Mouse (Mus musculus) olfactory bulb, adult 2 months (tissue): ENCODE results near the gene Celf2. TPM values are rescaled to one million over a fixed set of nuclear protein-coding genes. Genes with fewer than 3 reads are reported as not detected.

Source experiments
- H3K27ac ChIP-seq: fragments of 200-500 bp; 2 replicates; pipeline ENCODE4 v1.5.1; 2012; ENCODE audit warnings: low read depth, low read length; ENCODE audit not compliant: insufficient read depth
- H3K4me1 ChIP-seq: fragments of 200-500 bp; 2 replicates; pipeline ENCODE4 v1.6.1; 2012; ENCODE audit warnings: low read length; ENCODE audit not compliant: control insufficient read depth, insufficient read depth
- H3K4me3 ChIP-seq: fragments of 200-500 bp; 2 replicates; pipeline ENCODE4 v1.5.1; 2012; ENCODE audit warnings: mild to moderate bottlenecking, low read depth, low read length, moderate library complexity; ENCODE audit not compliant: insufficient read depth
- CTCF ChIP-seq: fragments of 200-500 bp; IDR thresholded peaks from 2 replicates; pipeline ENCODE4 v1.5.1; 2012; ENCODE audit warnings: low read depth, mild to moderate bottlenecking, low read length, moderate library complexity; ENCODE audit not compliant: insufficient read depth
- POLR2A ChIP-seq: fragments of 200-500 bp; IDR thresholded peaks from 2 replicates; pipeline ENCODE4 v1.6.1; 2012; ENCODE audit warnings: mild to moderate bottlenecking, low read depth, low read length, moderate library complexity; ENCODE audit not compliant: insufficient read depth
- WGBS: fragments of 180-500 bp; shearing (Covaris S2); methylation state at CpG from one replicate; pipeline ENCODE4 v1.1.7; 2018; 5-methylcytosine and 5-hydroxymethylcytosine counted together
- polyA plus RNA-seq: library from polyadenylated mRNA; stranded (reverse); fragments of >200 nt; gene quantifications from 2 replicates; pipeline ENCODE4 v1.2.4, GENCODE M21; 2012; ENCODE audit warnings: low replicate concordance; ENCODE audit not compliant: missing spikeins, insufficient read depth, insufficient read length

Celf2 gene
- polyA plus RNA-seq, 1 experiment, result 447 TPM

DNA sequence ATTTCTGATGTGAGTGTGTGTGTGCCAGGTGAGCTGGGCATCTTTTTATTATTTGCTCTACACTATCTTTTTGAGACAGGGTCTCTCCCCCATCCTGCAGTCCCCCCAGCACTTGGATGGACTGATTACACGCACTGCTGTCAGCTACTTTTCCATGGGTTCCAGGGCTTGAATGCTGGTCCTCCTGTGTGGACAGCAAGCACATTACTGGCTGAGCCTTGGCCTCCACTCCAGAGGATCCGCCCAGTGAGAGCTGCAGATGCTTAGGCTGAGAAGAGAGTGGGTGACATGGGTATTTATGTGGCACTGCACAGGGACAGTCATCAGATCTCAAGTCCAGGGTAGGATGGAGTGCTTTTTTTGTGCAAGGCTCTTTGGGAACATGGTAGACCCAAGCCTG lies 981.3 kb downstream of the Celf2 start:
- WGBS, result 95% methylated on average over 2 of the region's 2 CpGs
- Histone ChIP-seq H3K4me1 (peaks cover 33% of the 10 kb centered on the region), H3K4me3 (no peak overlapping the region), H3K27ac (no peak overlapping the region)
- TF ChIP-seq CTCF (no peak), POLR2A (no peak)

DNA sequence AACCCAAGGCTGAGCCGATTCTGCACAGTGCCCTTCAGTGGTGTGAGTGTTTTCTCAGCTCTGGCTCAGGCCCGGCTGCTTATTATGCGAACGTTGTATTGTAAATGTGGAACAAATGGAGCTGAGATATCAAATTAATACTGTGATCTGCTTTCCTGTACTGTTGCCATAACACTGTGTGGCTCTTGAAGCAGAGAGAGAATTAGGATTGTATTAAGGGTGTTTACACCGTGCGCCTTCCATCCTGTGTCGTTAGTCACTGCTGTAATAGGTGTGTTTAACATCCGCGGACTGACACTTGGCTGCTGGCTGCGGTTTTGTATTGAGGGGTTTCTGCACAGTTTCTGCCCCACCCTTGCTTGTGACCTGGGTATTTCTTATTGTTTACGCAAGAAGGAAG lies 982.5 kb downstream of the Celf2 start:
- no peak for TF ChIP-seq POLR2A
- no peak for TF ChIP-seq CTCF
- Histone ChIP-seq H3K4me3 (no peak overlapping the region), H3K27ac (no peak overlapping the region), H3K4me1 (peaks cover 39% of the 10 kb centered on the region)
- 41% methylated on average over 11 of the region's 11 CpGs for WGBS

DNA sequence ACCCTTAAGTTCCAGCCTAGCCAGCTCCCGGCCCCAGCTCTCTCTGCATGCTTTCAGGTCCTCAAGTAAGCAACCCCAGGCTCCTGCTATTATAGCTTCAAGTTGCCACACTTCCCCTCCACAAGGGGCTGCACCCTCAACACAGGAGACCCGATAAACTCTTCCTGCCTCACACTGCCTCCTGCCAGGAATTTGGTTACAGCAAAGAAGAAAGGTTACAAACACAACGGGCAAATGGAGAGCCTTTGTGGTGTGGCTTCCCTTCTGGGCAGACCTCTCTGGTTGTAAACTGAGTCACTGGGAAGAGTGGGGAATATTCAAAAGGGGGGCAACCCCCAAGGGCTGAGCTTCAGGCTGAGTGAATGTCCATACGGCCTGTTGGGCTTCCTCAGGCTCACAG lies 983.1 kb downstream of the Celf2 start:
- H3K4me3 ChIP-seq, result no peak overlapping the region

DNA sequence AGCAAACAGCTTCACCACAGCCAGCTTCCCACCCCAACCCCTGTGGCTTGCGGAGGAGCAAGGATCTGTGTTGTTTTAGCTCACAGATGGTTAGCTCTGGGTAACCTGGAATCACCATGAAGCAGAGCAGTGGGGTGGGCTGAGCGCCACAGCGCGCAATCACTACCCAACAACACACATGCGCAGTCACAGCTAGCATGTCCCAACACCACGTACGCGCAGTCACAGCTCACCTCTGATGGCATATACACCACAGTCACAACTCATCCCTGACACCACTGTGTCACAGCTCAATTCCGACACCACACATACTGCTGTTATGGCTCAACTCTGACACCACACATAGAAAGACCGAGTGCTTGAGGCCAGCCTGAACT lies 985.5 kb downstream of the Celf2 start:
- peaks cover 39% of the 10 kb centered on the region for H3K4me1 ChIP-seq
- no peak for TF ChIP-seq CTCF
- TF ChIP-seq POLR2A, result no peak
- WGBS, result 40% methylated on average over 10 of the region's 10 CpGs
- H3K4me3 ChIP-seq, result peak overlapping the region; percentile 2
- H3K27ac ChIP-seq, result peak overlapping the region; percentile 91

More for the DNA sequence above, 983.1 kb downstream of the Celf2 start:
- H3K27ac ChIP-seq, result no peak overlapping the region
- 46% methylated on average over 4 of the region's 4 CpGs for WGBS
- H3K4me1 ChIP-seq, result peaks cover 39% of the 10 kb centered on the region
- no peak for TF ChIP-seq POLR2A

DNA sequence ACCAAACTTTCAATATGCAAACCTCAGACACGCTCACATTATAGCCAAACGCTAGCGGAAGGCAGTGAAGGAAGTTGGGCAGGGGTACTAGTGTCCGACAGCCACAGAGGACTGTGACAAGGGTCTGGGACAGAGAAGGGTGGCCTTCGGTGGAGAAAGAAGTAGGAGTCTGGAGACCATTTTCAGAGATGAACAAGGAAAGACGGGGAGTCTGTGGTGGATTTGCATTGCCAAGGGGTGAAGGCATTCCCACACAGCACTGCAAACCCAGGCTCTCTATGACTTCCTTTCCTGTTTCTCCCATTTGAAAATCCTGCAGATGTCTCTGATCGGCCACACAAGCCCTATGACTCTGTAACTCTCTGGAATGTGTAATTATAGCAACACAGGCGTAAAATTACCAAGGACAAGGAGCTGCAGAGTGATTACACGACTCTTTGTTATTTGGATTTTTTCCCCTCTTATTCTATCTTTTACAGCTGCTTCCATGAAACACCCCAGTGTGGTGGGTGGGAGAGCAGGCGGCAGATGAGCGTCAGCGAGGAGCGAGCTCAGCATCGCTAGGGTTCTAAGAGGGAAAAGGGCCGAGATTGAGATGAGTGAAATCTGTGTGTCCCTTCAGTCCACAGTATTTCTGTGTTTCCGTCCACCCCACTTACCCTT lies 986.0 kb downstream of the Celf2 start:
- H3K27ac ChIP-seq, result peak overlapping the region; percentile 91
- H3K4me1 ChIP-seq, result peaks cover 39% of the 10 kb centered on the region
- WGBS, result 30% methylated on average over 16 of the region's 16 CpGs
- H3K4me3 ChIP-seq, result peak overlapping the region; percentile 2
- no peak for TF ChIP-seq CTCF
- TF ChIP-seq POLR2A, result no peak

DNA sequence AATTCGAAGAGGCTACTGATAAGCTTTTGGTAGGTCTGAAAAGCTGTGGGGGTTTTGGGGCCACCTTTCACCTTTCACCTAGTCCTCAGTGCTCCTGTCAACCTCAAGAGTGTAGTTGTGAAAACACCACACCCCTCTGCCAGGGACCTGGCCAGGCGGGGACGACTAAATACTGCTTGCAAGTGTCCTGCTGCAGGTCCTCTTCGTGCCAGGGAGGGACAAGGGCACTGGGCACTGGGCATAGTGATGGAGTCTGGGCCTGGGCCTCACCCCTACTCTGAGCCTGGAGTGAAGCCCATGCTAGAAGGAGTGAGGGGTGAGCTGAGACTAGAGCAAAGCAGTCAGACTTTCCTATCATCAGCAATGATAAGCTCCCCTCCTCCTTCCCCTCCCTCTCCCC lies 987.0 kb downstream of the Celf2 start:
- Histone ChIP-seq H3K4me3 (no peak overlapping the region), H3K27ac (peak overlapping the region; percentile 91), H3K4me1 (peaks cover 37% of the 10 kb centered on the region)
- 92% methylated on average over 4 of the region's 4 CpGs for WGBS
- TF ChIP-seq CTCF (no peak), POLR2A (no peak)

DNA sequence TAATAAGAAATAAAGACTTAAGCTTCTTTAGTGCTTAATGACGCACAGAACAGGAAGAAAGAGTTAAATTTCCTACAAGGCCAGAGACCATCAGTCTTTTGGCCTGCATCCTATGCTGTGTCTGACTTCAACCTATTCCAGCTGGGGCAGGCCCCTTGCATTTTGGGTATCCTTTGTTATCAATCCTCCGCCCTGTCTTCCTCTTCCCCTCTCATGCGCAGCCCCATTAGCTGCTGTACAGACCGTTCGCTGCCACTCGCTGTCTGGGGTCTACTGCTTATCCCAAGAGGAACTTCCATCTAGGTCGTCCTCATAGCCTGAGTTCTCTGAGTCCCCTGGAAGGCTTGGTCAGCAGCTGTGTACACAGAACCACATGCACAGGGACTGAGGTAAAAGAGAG lies 996.2 kb downstream of the Celf2 start:
- no peaks in the 10 kb centered on the region for H3K4me1 ChIP-seq
- H3K27ac ChIP-seq, result no peak overlapping the region
- TF ChIP-seq POLR2A (no peak), CTCF (no peak)
- WGBS, result 86% methylated on average over 7 of the region's 7 CpGs
- H3K4me3 ChIP-seq, result no peak overlapping the region

DNA sequence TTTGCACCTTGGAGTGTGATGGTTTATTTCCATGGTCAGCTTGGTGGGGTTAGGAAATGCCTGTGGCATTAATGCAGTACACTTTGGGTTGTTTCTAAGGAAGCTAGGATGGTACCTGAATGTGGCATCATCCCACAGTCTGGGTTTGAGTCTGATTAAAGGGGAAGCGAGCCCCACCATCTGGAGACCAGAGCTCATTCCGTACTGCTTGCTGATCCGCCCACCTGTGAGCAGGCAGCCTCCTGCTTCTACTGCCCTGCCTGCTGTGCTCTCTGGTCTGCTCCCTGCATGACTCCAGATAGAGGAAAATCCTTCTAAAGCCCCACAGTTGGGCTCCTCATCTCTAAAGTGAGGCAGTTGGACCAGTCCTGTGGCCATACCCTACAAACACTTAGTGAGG lies 1002.3 kb downstream of the Celf2 start:
- Histone ChIP-seq H3K4me3 (no peak overlapping the region), H3K27ac (peak overlapping the region; percentile 55), H3K4me1 (peaks cover 8% of the 10 kb centered on the region)
- WGBS, result 65% methylated on average over 3 of the region's 3 CpGs
- TF ChIP-seq POLR2A (no peak), CTCF (no peak)

DNA sequence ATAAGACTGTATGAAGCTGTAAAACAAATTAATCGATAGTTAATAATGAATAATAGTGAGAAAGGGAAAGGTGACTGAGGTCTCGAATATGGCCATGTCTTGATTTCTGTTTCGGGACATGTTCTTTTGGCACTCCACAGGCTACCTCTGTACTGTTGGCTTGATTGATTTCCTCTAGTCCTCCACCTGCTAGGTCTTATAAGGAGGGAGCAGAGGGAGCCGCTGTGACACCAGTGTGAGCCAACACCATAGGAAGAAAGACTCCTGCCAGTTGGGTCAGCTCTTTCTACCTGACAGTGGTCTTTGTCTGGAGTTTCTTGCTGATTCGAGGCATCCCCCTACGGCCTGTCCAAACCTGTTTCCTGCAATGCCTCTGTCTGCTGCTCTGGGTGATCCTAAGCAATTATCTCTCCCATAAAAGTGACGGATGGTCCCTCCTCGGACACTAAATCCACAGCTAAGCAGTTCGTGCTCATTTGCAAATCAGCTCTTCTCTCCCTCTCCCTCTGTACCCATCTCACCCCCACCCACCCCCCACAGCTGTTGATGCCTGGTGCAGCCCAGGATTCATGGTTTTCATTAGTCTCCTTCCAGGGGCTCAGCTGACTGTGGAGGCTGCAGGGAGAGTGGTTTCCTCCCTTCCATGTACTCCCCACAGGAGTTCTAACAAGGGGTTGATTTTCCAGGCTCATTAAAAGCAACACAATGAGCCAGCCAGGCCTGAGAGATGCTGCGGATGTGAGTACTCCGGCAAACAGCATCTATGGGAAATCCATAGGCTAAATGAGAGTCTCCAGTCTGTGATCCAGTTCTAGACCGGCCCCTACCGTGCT lies 1003.2 kb downstream of the Celf2 start:
- 50% methylated on average over 13 of the region's 13 CpGs for WGBS
- Histone ChIP-seq H3K4me1 (peaks cover 8% of the 10 kb centered on the region), H3K4me3 (no peak overlapping the region), H3K27ac (peak overlapping the region; percentile 55)
- TF ChIP-seq POLR2A (no peak), CTCF (no peak)

DNA sequence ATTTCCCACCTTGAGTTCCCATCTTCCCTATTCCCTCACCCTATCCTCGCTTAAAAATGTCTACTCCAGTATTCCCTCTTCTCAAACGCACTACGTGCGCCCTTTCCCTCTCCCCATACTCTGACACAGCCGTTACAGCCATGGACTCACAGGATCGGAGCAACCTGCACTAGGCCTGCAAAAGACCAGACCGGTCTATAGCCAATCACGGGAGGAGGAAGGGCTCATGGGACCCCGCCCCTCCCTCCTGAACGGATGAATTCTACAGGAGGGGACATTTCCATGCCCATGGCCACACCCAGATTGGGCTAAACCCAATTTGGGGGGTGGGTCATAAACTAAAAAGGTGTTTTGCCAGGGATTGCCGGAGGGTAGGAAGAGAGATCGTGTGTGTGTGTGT lies 1003.8 kb downstream of the Celf2 start:
- WGBS, result 91% methylated on average over 12 of the region's 12 CpGs
- no peak for TF ChIP-seq POLR2A
- no peak for TF ChIP-seq CTCF
- H3K4me1 ChIP-seq, result peaks cover 8% of the 10 kb centered on the region
- no peak overlapping the region for H3K27ac ChIP-seq
- no peak overlapping the region for H3K4me3 ChIP-seq
